Mouse (Mus musculus) embryonic facial prominence, embryonic 11.5 days (tissue): ENCODE measurements around the gene Cobll1. TPM values are rescaled to one million over a fixed set of nuclear protein-coding genes. Genes with fewer than 3 reads are reported as not detected.

Source experiments
- ATAC-seq: fragments of 200-750 bp; cut with Nextera tagmentation; replicated peaks from 2 replicates; pipeline ENCODE4 v1.8.0; 2017; ENCODE audit warnings: low read depth; ENCODE audit not compliant: insufficient number of reproducible peaks, low FRiP score, low TSS enrichment
- DNase-seq: peaks from one replicate; pipeline ENCODE4 v3.0.0-alpha.2; 2015; ENCODE audit warnings: low spot score
- H3K27ac ChIP-seq: fragments of 300-500 bp; sonication (generic); replicated peaks from 2 replicates; pipeline ENCODE4 v1.5.1; 2014; ENCODE audit warnings: mild to moderate bottlenecking, low read depth, low read length, control low read depth
- H3K27me3 ChIP-seq: fragments of 300-500 bp; sonication (generic); 2 replicates; pipeline ENCODE4 v1.6.1; 2014; ENCODE audit warnings: mild to moderate bottlenecking, low read length, moderate library complexity, mixed read lengths; ENCODE audit not compliant: control insufficient read depth, insufficient read depth
- H3K36me3 ChIP-seq: fragments of 300-500 bp; sonication (generic); replicated peaks from 2 replicates; pipeline ENCODE4 v1.6.1; 2014; ENCODE audit warnings: low read depth, mild to moderate bottlenecking, low read length, moderate library complexity, mixed read lengths; ENCODE audit not compliant: control insufficient read depth, insufficient read depth
- H3K4me1 ChIP-seq: fragments of 300-500 bp; sonication (generic); 2 replicates; pipeline ENCODE4 v1.6.1; 2014; ENCODE audit warnings: low read length, mixed read lengths; ENCODE audit not compliant: control insufficient read depth, insufficient read depth
- H3K4me2 ChIP-seq: fragments of 300-500 bp; sonication (generic); 2 replicates; pipeline ENCODE4 v1.6.1; 2014; ENCODE audit warnings: low read depth, mild to moderate bottlenecking, control low read depth, low read length, moderate library complexity
- H3K4me3 ChIP-seq: fragments of 300-500 bp; sonication (generic); 2 replicates; pipeline ENCODE4 v1.5.1; 2014; ENCODE audit warnings: low read depth, low read length, control low read depth
- H3K9ac ChIP-seq: fragments of 300-500 bp; sonication (generic); replicated peaks from 2 replicates; pipeline ENCODE4 v1.6.1; 2014; ENCODE audit warnings: mild to moderate bottlenecking, control low read depth, low read length
- H3K9me3 ChIP-seq: fragments of 300-500 bp; sonication (generic); replicated peaks from 2 replicates; pipeline ENCODE4 v1.6.1; 2016; ENCODE audit warnings: mild to moderate bottlenecking, low read length, inconsistent platforms, mixed read lengths; ENCODE audit not compliant: control insufficient read depth
- WGBS: fragments of 180-500 bp; shearing (Covaris S2); extraction: QIAGEN DNeasy Blood & Tissue Kit; methylation state at CpG from one replicate; pipeline ENCODE4 v1.1.7; 2014; 5-methylcytosine and 5-hydroxymethylcytosine counted together
- polyA plus RNA-seq: library from polyadenylated mRNA; unstranded; fragments of >200 nt; fragmentation: Nextera tagmentation; extraction: Ambion mirVana; gene quantifications from 2 replicates; pipeline ENCODE4 v1.2.1, GENCODE M21; 2014

Cobll1 gene
- polyA plus RNA-seq, 1 experiment from 2014 or later = 2.2 TPM

- 78% methylated on average over 12 of the region's 12 CpGs for WGBS
- Histone ChIP-seq H3K9me3 (no peaks in the 10 kb centered on the region), H3K36me3 (no peaks in the 10 kb centered on the region), H3K4me3 (no peak overlapping the region), H3K4me1 (no peaks in the 10 kb centered on the region), H3K27me3 (no peaks in the 10 kb centered on the region), H3K4me2 (no peak overlapping the region), H3K9ac (no peak overlapping the region), H3K27ac (no peak overlapping the region)
- DNase-seq (no peak), ATAC-seq (no peak)
Observed at GRCm38 (mm10) chr2:65126141-65126783, 112.9 kb downstream of the Cobll1 start.

- ATAC-seq = no peak
- Histone ChIP-seq H3K27me3 (no peaks in the 10 kb centered on the region), H3K4me1 (no peaks in the 10 kb centered on the region), H3K9me3 (no peaks in the 10 kb centered on the region), H3K27ac (no peak overlapping the region), H3K36me3 (no peaks in the 10 kb centered on the region), H3K9ac (no peak overlapping the region), H3K4me2 (no peak overlapping the region), H3K4me3 (no peak overlapping the region)
- DNase-seq = peak; percentile 22
- 50% methylated on average over 3 of the region's 3 CpGs for WGBS
Observed at GRCm38 (mm10) chr2:65123702-65124101, 115.5 kb downstream of the Cobll1 start.

- DNase-seq = peak; percentile 70
- Histone ChIP-seq H3K27ac (no peak overlapping the region), H3K4me2 (no peak overlapping the region), H3K4me3 (no peak overlapping the region), H3K27me3 (no peaks in the 10 kb centered on the region), H3K4me1 (no peaks in the 10 kb centered on the region), H3K9ac (no peak overlapping the region), H3K9me3 (no peaks in the 10 kb centered on the region), H3K36me3 (no peaks in the 10 kb centered on the region)
- WGBS = 2% methylated on average over 1 of the region's 1 CpGs
- ATAC-seq = no peak
Observed at GRCm38 (mm10) chr2:65121435-65121834, 117.8 kb downstream of the Cobll1 start.

GRCm38 (mm10) chr2:65121012-65121411, 118.2 kb downstream of the Cobll1 start:
- no peaks in the 10 kb centered on the region for H3K36me3 ChIP-seq
- DNase-seq (no peak), ATAC-seq (no peak)
- H3K27ac ChIP-seq = no peak overlapping the region
- no peak overlapping the region for H3K9ac ChIP-seq
- H3K27me3 ChIP-seq = no peaks in the 10 kb centered on the region
- H3K4me2 ChIP-seq = no peak overlapping the region
- no peaks in the 10 kb centered on the region for H3K4me1 ChIP-seq
- no peak overlapping the region for H3K4me3 ChIP-seq
- WGBS = 67% methylated on average over 3 of the region's 3 CpGs
- no peaks in the 10 kb centered on the region for H3K9me3 ChIP-seq

GRCm38 (mm10) chr2:65120112-65120511, 119.1 kb downstream of the Cobll1 start:
- WGBS = 35% methylated on average over 2 of the region's 2 CpGs
- Histone ChIP-seq H3K36me3 (no peaks in the 10 kb centered on the region), H3K4me2 (no peak overlapping the region), H3K4me1 (no peaks in the 10 kb centered on the region), H3K9ac (no peak overlapping the region), H3K27me3 (no peaks in the 10 kb centered on the region), H3K9me3 (no peaks in the 10 kb centered on the region), H3K4me3 (no peak overlapping the region), H3K27ac (no peak overlapping the region)
- peak; percentile 12 for DNase-seq
- 0 out of 2 replicates have a peak, but pooled peaks have one; percentile 62 for ATAC-seq

GRCm38 (mm10) chr2:65119667-65120066, 119.5 kb downstream of the Cobll1 start:
- Histone ChIP-seq H3K9ac (no peak overlapping the region), H3K36me3 (no peaks in the 10 kb centered on the region), H3K27me3 (no peaks in the 10 kb centered on the region), H3K4me2 (no peak overlapping the region), H3K27ac (no peak overlapping the region), H3K9me3 (no peaks in the 10 kb centered on the region), H3K4me1 (no peaks in the 10 kb centered on the region), H3K4me3 (no peak overlapping the region)
- DNase-seq = peak; percentile 69
- WGBS = 62% methylated on average over 8 of the region's 8 CpGs
- no peak for ATAC-seq

- Histone ChIP-seq H3K27ac (no peak overlapping the region), H3K4me2 (no peak overlapping the region), H3K4me1 (no peaks in the 10 kb centered on the region), H3K4me3 (no peak overlapping the region), H3K9me3 (no peaks in the 10 kb centered on the region), H3K36me3 (no peaks in the 10 kb centered on the region), H3K27me3 (no peaks in the 10 kb centered on the region), H3K9ac (no peak overlapping the region)
- DNase-seq (no peak), ATAC-seq (no peak)
- 90% methylated on average over 2 of the region's 2 CpGs for WGBS
Observed at GRCm38 (mm10) chr2:65119076-65119475, 120.1 kb downstream of the Cobll1 start.

- Histone ChIP-seq H3K27ac (no peak overlapping the region), H3K27me3 (no peaks in the 10 kb centered on the region), H3K4me2 (no peak overlapping the region), H3K9ac (no peak overlapping the region), H3K36me3 (no peaks in the 10 kb centered on the region), H3K4me1 (no peaks in the 10 kb centered on the region), H3K4me3 (no peak overlapping the region), H3K9me3 (no peaks in the 10 kb centered on the region)
- ATAC-seq (no peak), DNase-seq (no peak)
- whole genome bisulfite sequencing = 92% methylated on average over 2 of the region's 2 CpGs
Observed at GRCm38 (mm10) chr2:65117859-65118258, 121.3 kb downstream of the Cobll1 start.
